Mouse (Mus musculus): ENCODE data around the gene Clstn2. TPM values are rescaled to one million over a fixed set of nuclear protein-coding genes. Genes with fewer than 3 reads are reported as not detected.

Clstn2 gene
- polyA plus RNA-seq, 1 experiment: 0.81 TPM

DNA sequence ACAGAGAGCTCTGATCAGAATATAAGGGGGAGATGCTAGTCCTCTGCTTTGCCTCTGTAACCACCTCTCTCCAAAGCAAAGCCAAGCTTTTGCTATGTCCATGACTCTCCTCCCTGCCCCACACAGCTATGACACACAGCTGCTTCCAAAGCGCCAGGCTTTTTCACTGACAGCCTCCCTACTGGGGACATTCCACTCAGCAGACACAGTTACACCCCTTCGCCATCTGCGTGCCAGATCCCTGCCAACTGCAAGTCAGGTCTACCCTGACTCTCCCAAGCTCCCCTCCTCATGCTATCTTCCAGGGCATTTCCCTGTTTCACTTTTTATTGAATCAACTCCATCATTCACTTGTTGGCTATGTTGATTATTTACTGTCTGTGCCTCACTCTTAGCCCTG, 259.1 kb downstream of the Clstn2 start:
- DNase-seq (ENCODE audit: low spot score): no peak

DNA sequence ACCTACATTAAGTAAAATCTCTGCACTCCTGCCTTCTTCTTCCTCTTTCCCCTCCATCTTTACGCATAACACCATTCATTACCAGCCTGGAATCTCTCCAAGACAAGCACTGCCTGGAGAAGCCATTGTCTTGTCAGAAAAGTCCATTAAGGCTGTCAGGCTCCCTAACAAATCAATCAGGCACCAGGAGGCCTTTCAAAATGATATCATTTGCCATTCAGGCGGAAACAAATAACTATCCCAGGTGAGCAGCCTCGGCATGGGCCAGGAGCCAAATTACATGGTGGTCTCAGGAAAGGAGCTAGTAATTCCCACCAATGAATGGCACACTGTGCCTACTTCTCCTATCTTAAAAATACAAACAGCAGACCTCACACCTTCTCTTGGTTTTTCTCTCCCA, 260.6 kb downstream of the Clstn2 start:
- DNase-seq (ENCODE audit: low spot score): no peak

GRCm38 (mm10) chr9:97769331-97769730, 263.6 kb downstream of the Clstn2 start:
- no peak for DNase-seq (ENCODE audit: low spot score)

DNA sequence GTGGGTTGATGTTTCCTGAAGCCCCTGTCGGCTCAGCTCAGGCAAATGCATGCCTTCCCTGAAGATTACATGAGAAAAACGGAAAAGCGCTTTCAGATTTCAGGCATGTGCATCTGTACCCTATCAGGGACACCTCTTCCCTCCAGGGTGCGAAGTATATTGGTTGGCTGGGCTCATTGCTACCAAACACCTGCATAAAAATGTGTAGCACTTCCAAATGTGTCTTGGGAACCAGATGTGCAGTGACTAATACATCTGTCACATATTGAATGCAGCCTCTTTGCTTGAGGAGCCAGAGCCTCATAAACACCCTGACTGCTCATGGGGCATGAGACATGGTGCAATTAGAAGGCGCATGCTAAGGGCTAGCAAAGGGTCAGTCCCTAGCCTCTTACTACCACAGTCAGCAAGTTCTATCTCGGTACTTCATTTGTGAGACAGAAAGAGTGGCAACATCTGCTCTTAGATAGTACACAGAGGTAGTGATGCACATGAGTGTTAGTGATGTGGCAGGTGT, 267.7 kb downstream of the Clstn2 start:
- DNase-seq (ENCODE audit: low spot score): no peak

- DNase-seq (ENCODE audit: low spot score): no peak
Measured at GRCm38 (mm10) chr9:97763048-97763447, 269.9 kb downstream of the Clstn2 start.

- no peak for DNase-seq (ENCODE audit: low spot score)
Measured at GRCm38 (mm10) chr9:97755599-97756270, 277.2 kb downstream of the Clstn2 start.

GRCm38 (mm10) chr9:97753715-97754114, 279.3 kb downstream of the Clstn2 start:
- DNase-seq (ENCODE audit: low spot score): no peak

DNA sequence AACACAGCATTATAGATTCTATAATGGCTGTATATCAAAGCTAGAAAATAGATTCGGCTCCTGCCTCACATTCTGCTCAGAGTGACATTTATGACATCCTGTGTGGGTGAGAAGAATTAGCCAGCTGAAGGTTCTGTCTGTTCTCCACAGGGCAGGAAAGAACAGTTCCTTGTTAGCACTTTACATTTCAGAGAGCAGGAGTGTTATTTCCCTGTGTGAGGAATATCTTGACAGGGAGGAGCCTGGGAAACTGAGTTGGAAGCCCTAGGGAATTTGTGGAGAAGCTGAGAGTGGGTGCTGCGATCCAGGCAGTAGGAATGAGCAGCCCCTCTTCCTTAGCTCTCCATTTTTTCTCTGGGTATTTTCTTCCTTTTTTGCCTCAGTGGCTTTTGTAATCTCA, 286.4 kb downstream of the Clstn2 start:
- DNase-seq (ENCODE audit: low spot score): no peak

DNA sequence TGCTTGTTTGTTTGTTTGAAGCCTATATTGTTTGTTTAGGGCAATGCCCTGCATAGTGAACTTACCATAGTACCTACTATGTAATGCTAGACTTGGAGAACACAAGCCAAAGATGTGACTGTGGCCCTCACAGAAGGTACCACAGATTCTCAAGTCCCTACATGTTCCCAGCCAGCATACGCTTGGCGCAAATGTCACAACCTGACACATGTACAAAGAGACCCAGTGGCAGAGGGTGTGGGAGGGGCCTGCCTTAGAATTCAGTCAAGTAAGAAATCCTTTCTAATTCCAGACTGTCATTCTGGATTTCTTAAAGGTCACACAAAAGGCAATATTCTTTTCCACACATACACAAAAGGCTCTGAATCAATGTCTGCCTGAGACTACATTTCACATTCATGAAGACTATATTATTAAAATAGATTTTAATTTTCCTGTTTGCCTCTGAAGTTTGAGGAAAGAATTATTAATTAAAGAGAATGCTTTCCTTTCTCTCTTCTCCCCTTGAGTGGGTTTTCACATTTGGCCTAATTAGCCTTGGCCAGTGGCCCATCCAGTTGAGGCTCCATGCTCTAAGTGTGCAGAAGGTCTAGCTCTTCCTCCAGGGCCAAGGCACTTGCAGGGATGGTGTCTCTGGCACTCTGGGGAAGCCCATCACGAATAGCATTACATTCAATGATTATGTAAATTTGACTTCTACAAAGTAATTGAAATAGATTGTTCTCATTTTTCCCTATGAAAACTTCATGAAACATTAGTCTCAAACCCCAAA, 305.1 kb downstream of the Clstn2 start:
- DNase-seq (ENCODE audit: low spot score): no peak

DNA sequence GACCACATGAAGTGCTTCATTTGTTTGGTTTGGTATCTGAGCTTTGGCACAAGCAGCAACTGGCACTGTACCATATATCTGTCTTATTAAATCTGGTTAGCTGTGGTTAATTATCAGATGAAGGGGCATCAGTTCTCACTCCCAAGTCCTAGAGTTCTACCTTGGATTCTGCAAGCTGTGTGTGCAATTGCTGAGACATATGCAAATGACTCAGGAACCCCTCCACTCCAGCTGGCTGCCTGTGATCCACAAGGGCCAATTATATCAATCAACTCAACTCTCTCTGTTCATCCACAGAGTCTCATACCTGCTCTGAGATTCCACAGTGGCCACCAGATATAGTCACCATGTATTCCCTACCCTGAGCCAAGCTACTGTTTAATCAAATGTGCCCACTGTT, 315.3 kb downstream of the Clstn2 start:
- DNase-seq (ENCODE audit: low spot score): no peak

DNA sequence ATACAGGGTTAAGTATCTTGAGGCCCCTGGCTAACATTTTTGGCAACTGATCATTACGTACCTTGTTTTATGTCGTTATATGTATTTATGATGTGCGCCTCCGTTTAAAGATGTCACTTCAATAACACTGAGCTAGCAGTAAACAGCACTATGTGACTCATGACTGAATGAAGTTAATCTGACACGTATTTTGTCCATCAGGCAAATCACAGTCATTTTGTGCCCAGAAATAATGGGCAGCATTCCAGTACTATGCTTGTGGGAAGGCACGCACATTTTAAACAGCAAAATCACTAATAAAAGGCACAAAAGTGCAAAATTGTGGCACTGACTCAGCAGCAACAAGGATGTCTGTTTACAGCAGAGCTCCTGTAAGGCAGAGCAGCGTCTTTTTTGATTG, 316.0 kb downstream of the Clstn2 start:
- DNase-seq (ENCODE audit: low spot score): no peak

DNA sequence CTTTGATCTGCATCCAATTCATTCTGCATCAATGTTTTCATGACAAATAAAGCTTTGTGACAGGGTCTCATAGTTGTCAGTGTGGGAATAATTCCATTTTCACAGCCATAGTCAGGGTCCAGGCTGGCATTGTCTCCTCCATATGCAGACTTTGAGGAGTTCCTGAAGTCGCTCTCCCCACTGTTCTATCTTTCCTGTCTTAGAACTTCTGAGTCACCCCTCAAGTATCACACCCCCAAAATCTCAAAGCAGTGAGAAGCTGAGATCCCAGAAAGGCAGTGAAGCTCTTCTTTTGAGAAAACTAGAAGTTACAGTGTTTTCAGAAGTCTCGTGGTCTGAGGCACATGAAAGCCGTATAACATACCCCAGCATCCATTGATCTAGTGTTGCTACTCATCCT, 320.1 kb downstream of the Clstn2 start:
- DNase-seq (ENCODE audit: low spot score): no peak

DNA sequence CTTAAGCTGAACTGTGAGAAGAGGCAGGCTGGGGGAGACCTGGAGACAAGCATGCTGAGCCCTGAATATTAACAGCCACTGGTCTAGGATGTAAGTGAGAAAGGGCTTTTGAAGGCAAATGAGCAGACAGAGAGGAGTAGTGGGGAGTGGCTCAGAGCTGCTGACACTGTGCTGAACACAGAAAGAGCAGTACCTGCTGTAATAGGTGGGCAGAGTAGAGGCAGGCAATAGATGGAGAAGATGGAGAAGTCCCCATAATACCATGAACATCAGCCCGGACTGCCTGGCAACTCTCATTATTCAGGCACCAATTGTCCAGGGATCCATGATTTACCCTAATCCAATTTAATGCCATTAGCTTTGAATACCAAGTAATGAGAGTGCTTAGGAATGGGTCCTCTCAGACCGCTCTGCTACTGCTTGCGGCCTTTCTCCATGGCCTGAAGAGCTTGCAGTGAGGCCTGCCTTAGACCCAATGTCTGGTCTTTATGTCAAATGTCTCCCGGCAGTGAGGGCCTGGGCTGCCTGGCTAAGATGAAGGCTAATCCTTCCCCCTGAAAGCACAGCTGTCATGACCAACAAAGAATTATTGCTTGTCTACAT, 329.0 kb downstream of the Clstn2 start:
- DNase-seq (ENCODE audit: low spot score): no peak

DNA sequence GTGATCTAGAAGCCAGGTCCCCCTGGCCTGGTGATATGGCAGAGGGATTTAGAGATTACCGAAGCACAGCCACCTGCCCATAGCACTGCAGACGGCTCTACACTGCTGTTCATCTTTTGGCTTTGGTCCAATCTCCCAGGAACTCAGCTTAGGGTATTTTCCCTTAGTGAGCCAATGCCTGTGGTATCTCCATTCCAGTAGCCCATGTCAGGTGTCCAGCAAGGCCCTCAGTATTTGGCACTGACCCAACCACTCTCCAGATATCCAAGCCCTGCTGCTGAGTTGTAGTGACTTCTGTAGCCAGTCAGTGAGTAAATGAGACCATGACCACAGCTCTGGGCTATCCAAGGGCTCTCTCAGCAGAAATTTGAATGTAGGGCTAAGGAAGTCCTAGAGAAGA, 330.0 kb downstream of the Clstn2 start:
- DNase-seq (ENCODE audit: low spot score): no peak

- no peak for DNase-seq (ENCODE audit: low spot score)
Measured at GRCm38 (mm10) chr9:97699983-97700382, 333.0 kb downstream of the Clstn2 start.

DNA sequence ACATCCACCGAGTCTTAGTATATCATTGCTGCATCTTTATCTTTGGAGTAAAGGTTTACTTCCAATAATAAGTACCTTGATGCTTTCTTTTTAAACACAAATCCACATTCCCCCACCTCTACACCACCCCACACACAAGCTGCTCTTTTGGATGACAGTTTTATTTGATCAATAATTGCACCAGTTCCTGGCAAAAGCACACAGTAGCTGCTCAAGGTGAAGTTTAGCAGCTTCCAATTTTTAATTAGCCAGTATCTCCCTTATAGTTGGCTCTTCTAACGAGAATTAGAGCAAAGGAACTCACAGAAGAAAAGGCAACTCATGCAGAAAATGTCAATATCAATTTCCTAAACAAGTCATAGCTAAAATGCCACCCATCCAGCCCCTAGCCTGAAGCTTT, 334.0 kb downstream of the Clstn2 start:
- DNase-seq (ENCODE audit: low spot score): no peak

GRCm38 (mm10) chr9:97698071-97698470, 334.9 kb downstream of the Clstn2 start:
- DNase-seq (ENCODE audit: low spot score): no peak

DNA sequence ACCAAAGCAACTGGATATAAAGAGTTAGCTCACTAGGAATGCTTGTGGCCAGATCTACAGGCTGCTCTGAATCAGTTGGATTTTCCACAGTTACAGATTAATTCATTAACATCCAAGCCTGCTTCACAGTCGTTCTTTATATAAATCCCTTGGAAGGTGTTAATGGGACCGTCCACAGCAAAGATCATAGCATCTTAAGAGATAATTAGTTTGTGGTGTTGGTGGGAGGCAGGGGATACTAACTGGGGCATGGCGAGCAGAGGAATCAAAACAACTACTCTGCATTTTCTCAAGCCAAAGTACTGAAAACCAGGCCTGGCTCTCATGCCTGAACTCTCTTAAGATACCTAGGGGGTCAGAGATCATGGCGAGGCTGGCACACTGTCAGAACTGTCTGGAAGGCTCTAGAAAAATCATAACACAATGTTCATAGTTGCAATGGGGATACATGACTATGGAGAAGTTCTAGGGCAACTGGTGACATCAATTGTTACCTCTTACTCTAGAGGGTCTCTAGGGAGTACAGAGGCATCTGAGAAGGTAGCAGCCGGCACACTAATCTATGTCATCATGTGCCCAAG, 336.2 kb downstream of the Clstn2 start:
- DNase-seq (ENCODE audit: low spot score): no peak

- no peak for DNase-seq (ENCODE audit: low spot score)
Measured at GRCm38 (mm10) chr9:97695278-97695677, 337.7 kb downstream of the Clstn2 start.

- no peak for DNase-seq (ENCODE audit: low spot score)
Measured at GRCm38 (mm10) chr9:97686826-97687425, 346.1 kb downstream of the Clstn2 start.

GRCm38 (mm10) chr9:97685664-97686063, 347.3 kb downstream of the Clstn2 start:
- DNase-seq (ENCODE audit: low spot score): no peak

DNA sequence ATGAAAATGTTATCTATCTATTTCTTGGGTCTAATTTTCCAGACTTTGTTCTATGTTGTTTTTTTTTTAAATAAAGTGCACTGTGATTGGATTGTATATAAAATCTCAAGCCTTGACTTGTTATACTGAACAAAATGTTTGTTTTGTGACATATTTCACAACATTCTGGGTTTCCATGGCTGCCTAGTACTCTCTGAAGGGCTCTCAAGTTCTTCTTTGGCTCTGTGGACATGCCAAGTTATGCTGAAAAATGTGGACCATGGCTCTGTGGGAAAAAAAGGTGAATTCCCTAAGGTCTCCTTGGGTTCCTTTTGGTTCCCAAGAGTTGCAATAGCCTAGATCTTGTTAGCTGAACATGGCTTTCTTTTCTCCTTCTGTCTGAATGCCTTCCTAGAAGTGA, 353.1 kb downstream of the Clstn2 start:
- DNase-seq (ENCODE audit: low spot score): no peak

Measured in urinary bladder, adult 2 months (tissue).